Mouse (Mus musculus) embryo, embryonic 9.5 days (tissue): ENCODE measurements around the gene Atf6.

ENCODE experiments used
- DNase-seq: peaks from one replicate; pipeline ENCODE4 v3.0.0-alpha.2; 2017; ENCODE audit errors: extremely low spot score

The Atf6 gene

DNA sequence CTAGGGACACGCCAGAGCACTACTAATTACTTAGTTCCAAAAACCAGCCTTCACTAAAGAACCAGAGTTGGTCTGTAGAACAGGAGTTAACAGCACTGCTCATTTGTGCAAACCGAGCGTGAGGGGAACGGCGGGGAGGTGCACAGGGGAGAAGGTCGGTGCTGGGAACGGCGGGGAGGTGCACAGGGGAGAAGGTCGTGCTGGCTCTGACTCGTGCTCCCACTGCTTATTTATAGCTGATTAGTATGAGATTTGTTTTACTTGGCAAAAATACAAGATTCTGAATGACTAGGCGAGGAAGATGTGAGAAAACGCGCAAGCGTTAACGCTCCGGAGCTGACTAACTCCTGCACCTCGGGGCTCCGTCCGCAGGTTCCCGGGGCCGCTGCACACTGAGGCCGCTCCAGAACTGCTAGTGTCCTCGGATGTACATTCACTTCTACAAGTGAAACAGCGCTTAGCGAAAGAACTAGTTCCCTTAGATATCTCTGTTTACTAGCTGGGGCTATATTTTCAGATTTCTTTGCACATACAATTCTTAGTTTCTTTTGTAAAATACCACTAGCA is 96.1 kb downstream of the Atf6 start:
- no peak for DNase-seq

DNA sequence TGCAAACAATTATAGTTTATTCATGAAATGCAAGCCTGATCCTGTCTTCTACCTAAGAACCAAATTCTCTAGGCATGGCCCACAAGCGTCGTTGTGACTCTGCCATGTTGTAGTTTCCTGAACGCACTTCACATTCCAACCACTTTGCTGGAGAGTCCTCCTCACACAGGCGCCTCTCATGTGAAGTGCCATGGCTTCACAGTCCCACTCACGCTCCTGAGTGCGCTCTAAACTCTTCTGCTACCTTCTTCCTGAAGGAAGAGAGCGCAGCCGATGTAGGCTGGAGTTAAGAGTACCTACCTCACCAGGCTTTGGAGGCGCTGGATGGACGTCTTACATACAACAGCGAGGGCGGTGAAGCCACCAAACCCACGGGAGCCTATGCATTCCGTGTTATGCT is 96.9 kb downstream of the Atf6 start:
- DNase-seq = no peak

- no peak for DNase-seq
Observed at GRCm38 (mm10) chr1:170766997-170767396, 100.6 kb downstream of the Atf6 start.

GRCm38 (mm10) chr1:170764798-170765197 is 102.8 kb downstream of the Atf6 start:
- no peak for DNase-seq

GRCm38 (mm10) chr1:170761634-170762033 is 105.9 kb downstream of the Atf6 start:
- DNase-seq = no peak

GRCm38 (mm10) chr1:170753597-170753996 is 114.0 kb downstream of the Atf6 start:
- no peak for DNase-seq

DNA sequence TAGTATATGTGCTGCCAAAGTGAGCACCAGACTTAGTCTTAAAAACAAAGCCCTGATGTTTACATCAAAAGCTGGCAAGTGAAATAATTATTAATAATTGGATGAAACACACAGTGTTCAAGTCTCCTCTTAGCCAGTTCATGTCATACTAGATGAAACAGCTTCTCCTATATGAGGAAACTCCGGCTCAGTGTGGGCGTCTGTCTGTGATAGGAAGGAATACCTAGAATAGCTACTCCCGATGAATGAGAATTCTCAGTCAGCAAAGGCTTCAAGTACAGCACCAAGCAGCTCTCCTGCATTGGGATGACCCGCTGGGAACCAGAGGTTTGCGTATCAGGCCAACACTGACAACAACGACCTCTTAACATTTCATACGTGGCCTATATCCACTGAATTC is 115.8 kb downstream of the Atf6 start:
- DNase-seq = no peak

- DNase-seq = no peak
Observed at GRCm38 (mm10) chr1:170746523-170746922, 121.0 kb downstream of the Atf6 start.

DNA sequence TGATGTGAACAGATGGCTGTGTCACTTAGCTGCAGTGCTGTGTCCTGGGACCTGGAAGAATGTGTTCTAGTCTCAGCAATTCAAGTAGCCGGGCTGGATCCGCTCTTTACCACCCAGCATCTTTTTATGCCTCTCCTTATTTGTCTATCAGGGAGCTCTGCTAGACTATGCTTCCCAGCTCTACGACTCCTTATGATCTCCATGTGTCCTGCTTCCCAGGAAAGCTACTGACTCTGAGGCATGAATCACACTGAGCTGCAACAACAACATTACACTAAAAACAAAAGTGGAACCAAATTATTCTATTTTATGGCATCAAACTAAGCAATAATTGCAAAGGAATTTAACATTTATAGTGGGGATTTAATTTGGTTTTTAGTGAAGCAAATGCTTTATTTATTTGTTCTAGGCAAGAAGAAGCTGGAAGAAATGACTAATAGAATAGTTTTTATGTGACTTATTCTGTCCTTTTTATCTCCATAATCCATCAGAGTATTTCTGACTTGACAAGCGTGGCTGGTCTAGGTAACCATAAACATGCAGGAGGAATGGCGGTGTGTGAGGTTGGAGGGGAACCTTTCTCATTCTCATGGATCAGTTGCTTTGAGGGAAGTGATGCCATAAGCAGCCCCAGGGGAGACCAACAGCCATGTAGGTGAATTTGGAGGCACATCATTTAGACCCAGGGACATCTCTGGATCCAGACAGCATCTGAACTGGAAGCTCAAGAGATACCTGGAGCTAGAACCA is 125.9 kb downstream of the Atf6 start:
- DNase-seq = no peak

GRCm38 (mm10) chr1:170734866-170735265 is 132.7 kb downstream of the Atf6 start:
- DNase-seq = no peak

- DNase-seq = no peak
Observed at GRCm38 (mm10) chr1:170732596-170732890, 135.0 kb downstream of the Atf6 start.

- DNase-seq = no peak
Observed at GRCm38 (mm10) chr1:170731865-170732595, 135.5 kb downstream of the Atf6 start.

GRCm38 (mm10) chr1:170729267-170729962 is 138.2 kb downstream of the Atf6 start:
- DNase-seq = no peak

DNA sequence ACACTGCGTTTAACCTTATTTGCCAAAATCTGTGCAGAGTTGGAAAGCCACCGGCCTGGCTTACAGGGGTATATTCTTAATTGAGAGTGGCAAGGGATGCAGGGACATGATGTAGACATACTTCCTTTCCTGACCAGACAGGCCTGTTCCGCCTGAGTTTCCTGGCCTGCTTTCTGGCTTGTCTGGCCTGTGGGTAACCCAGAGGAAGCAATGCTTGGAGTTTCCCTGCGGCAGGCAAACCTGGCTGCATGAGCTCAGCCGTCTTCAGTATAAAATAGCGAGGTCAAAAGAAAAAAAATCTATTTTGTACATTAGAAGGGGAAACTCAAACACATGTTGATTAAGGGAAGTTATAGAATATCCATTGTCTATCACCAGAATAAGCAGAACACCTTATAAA is 139.0 kb downstream of the Atf6 start:
- no peak for DNase-seq

DNA sequence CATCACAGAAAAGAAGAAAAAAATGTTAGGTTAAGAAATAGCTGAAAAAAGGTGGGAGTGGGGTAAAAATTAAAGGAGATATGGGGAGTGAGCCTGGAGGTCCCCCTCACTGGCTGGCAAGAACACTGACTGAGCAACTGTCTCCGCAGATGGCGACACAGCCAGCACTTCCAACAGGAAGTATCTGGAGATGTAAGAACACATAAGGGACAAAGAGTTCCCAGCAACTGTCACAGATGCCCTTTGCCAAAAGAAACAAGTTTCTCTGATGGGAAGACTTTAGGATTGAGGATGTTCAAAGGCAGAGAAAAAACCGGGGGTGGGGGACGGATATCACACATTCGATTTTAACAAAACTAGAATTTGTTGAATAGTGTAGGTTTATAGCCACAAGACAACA is 146.0 kb downstream of the Atf6 start:
- DNase-seq = no peak

DNA sequence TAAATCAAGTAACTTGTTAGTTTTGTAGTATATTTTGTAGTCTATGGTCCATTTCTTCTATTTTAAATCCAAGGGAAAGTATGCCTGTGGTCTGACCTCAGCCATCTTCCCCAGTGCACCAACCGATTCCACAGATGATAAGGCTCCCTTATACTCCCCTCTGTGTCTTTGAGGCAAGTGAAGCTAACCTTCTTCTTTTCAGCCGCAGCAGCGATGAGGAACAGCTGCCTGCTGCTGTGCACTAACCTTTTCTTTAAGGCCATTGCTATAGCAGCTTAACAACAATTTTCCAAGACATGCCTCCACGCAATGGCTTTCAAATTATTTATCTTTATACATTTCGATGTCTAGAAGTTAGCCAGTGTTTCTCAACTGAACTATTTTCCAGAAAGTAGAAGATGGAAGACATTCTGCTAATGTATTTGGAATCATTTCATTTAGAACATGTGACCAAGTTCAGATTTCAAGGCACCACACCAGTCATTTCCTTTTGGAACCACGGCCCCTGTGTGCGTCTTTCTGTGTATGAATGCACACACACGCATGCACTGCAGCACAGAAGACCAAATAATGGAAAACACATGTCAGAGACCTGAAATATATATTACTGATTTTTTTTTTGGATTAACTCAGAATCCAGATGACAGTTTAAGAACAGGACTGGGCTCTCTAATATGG is 149.3 kb downstream of the Atf6 start:
- no peak for DNase-seq

DNA sequence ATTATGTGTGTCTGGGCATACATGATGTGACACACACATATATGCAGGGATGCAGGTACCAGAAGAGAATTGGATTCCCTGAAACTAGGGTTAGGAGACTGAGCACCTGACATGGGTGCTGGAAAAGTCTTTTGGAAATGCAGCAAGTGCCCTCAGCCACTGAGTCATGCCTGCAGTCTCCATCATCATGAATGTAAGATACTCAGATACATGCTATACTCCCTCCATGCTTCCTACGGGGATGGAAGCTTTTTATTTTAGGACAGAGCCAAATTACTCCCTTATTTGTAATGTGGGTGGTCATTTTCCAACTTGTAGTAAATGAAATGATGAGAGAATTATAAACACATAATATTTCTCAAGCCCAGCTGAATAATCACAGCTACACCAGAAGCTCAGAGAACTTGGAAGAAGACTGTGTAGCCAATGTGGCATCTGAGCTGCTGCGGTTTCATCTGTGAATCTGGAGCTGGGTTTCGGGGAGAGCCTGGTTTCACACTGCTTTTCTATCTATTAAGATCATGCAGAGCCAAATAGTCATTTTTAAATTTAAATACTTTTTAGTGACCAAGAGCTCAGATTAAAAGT is 150.2 kb downstream of the Atf6 start:
- no peak for DNase-seq

- no peak for DNase-seq
Observed at GRCm38 (mm10) chr1:170711731-170712130, 155.8 kb downstream of the Atf6 start.

GRCm38 (mm10) chr1:170709969-170710368 is 157.6 kb downstream of the Atf6 start:
- no peak for DNase-seq

DNA sequence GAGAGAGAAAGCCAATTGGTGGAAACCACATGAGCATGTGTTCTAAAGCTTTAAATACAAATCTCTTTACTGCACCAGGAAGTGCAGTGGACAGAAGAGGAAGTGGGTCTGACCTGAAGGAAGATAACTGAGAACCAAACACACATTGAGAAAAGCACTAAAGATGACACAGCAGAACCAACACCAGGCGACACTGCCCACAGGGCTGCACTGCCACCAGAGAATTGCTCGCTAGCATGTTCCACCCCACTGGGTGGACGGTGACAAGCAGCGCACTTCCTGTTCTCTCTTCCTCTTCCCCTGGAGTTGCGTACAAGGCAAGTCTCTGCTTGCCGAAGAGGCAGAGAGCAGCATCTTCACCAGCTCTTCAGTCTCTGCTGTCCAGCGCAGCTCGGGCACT is 158.1 kb downstream of the Atf6 start:
- no peak for DNase-seq

DNA sequence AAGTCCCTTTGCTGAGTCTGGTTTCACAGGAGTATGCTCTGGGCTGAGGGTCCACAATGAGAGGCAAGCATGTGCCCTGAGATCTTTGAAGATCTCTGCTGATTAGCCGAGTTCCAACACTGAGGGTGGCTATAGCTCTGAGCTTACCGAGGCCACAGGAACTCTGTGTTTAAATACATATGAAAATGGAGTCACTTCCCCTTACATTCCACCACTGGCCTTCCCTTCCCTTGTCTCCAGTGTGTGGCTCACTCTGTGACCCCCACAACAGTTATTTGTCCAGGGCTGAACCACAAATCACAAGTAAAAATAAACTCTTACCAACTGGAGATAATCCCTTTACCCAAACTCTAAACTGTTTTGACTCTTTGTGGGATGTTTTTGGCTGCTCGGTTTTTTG is 158.5 kb downstream of the Atf6 start:
- DNase-seq = no peak

GRCm38 (mm10) chr1:170706046-170706445 is 161.5 kb downstream of the Atf6 start:
- no peak for DNase-seq
